Mouse (Mus musculus) ovary, adult 2 months (tissue): Measurements from ENCODE around the gene Slain2. TPM values are rescaled to one million over a fixed set of nuclear protein-coding genes. Genes with fewer than 3 reads are reported as not detected.

Source experiments
- polyA plus RNA-seq: library from polyadenylated mRNA; depleted of rRNA; stranded (reverse); fragments of >200 nt; gene quantifications from 2 replicates; pipeline ENCODE4 v1.2.3, GENCODE M21; 2012; rRNA removed

Gene Slain2
- 16.8 and 22.1 TPM in 2 replicates for polyA plus RNA-seq

GRCm38 (mm10) chr5:72913648-72914557 is at the start of gene Slain2:
Gene Slain2 (plus strand): TSS chr5:72914304.

GRCm38 (mm10) chr5:72868091-72868875 is 45.8 kb upstream of the Slain2 start, which contains the start of gene Tec:
Gene Tec (minus strand): TSS chr5:72868483.

GRCm38 (mm10) chr5:72974602-72975001 is 60.5 kb downstream of the Slain2 start, which contains the start of gene Gm10135:
Gene Gm10135 (minus strand): TSS chr5:72974702.

GRCm38 (mm10) chr5:73006784-73007581 is 92.9 kb downstream of the Slain2 start, which contains the start of gene Slc10a4:
Gene Slc10a4 (plus strand): TSS chr5:73006883.

Other genes with a start within 250 kb of the Slain2 start
- 0.24 and 0.55 TPM in 2 replicates for gene Txk, start 161.5 kb upstream of the Slain2 start, polyA plus RNA-seq
- 2.5 and 3.3 TPM in 2 replicates for gene Tec, start 45.8 kb upstream of the Slain2 start, polyA plus RNA-seq
- not detected in 2 replicates for gene Gm10135, start 60.4 kb downstream of the Slain2 start, polyA plus RNA-seq
- 0.14 and 0.25 TPM in 2 replicates for gene Slc10a4, start 92.6 kb downstream of the Slain2 start, polyA plus RNA-seq